Mouse (Mus musculus): ENCODE results near the gene Chn1.

DNA sequence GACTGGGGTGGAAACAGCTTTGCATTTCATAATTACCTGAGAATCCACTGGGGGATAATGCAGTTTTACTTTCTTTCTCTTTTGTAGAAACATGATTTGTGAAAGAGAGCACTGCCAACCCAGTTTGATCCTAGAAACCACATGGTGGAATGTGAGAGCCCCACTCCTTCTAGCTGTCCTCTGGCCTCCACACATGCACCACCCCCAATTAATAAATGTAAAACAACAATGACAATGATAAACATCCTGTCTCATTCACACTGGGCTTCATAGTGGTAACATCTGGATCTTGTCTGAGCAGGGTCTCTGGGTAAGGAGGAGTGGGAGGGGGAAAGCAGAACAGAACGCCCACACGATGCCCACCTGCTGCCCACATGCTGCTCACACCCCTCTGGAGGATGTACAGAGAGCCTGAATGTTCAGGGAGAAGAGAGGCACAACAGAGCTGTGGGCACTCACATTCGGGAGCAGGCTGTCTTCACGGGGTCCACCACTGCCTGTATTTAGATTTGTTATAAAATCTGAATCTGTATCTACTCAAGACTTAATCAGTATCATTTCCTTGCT lies 156.6 kb downstream of the Chn1 start:
- TF ChIP-seq EP300 (IDR thresholded peaks at IDR 0.05; ENCODE audit: low read depth) (no peak), CTCF (IDR thresholded peaks at IDR 0.05; ENCODE audit: low read depth) (no peak)
